Mouse (Mus musculus) skeletal muscle tissue, adult 2 months (tissue): ENCODE results near the gene Esam.
A peak's percentile ranks its signal among the peaks of the same experiment; 100 is the strongest.

Source experiments
- DNase-seq: peaks from one replicate; pipeline ENCODE4 v3.0.0-alpha.2; 2012; ENCODE audit warnings: low read depth, low spot score

Esam gene

GRCm38 (mm10) chr9:37527396-37528224 lies at the start of gene Esam:
TSS of gene Esam (plus strand) at chr9:37528078.
- peak; percentile 52 for DNase-seq

DNA sequence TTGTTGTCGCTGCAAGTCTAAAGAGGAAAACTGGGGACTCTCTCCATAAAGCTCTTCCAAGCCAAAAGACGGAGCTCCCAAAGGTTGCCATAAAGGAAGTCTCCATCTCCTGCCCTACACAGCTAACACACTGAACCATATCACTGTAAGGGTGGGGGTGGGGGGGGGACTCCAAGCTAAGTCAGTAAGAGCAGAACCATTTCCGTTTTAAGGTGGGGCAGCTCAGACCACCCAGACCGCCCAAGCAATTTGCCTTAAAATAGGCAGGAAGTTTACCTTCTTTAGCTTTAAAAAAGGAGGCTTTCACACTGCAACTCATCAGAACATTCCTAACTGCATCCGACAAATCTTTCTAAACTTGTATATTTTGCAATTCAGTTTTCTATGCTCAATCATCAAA lies 42.7 kb upstream of the Esam start:
- DNase-seq: no peak

- DNase-seq: no peak
Observed at GRCm38 (mm10) chr9:37488041-37488440, 39.8 kb upstream of the Esam start.

DNA sequence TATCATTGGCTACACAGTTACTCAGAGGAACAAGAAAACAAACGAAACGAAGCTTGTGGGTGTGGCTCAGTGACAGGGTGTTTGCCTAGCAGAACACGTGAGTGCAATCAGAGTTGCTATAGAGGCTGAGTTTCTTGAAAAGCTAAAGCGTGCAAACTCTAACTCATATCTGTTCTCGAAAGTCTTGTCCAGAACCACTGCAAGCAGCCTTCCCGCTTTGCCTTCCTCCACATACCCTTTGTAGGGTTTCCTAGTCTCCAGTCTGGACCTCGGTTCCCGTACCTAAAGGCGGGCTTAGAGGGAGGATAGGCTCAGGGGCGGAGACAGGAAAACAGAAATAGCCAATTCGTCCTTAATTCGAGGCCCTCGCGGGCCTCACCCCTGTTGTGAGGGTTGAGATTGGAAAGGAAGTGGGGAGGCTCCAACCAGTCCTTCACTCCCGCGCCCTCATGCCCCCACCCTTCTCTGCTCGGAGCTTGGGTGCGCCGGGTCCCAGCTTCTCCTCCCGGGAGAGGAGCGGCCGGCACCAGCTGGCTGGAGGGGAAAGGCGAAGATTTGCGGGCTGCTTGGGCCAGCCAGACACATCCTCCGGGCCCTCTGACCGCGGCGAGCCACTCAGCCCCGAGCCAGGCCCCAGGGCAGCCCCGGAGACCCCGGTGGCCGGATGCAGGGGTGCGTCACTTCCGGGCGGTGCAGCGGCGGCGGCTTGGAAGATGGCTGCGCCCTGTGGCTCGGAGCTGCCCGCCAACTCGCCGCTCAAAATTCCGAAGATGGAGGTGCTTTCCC lies 39.1 kb upstream of the Esam start, which contains the start of gene Msantd2:
Msantd2 (plus strand) TSS at position 709 of the 786 bp plus-strand sequence.
- peak; percentile 67 for DNase-seq

DNA sequence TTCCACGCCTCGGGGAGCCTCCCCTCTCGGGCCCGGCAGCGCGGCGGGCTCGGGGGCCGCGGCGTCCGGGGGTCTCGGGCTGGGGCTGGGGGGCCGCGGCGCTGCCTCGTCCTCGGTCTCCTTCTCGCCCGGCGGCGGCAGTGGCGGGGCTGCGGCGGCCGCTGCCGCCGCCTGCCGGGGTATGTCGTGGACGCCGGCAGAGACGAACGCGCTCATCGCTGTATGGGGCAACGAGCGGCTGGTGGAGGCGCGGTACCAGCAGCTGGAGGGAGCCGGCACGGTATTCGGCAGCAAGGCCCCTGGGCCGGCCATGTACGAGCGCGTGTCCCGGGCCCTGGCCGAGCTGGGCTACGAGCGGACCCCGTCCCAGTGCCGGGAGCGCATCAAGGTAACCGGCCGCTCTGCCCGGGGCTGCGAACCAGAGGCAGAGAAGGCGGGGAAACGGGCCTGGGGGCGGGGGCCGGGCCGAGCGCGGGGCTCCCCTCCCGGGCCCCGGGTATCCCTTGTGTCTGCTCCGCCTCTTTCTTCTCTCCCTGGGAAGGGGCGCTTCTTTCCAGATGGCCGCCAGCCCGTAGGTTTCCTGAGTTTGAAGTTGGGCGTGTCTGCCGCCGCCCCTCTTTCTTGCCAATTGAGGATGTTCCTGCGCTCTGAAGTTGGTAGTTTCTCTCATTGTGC lies 38.3 kb upstream of the Esam start:
- no peak for DNase-seq

DNA sequence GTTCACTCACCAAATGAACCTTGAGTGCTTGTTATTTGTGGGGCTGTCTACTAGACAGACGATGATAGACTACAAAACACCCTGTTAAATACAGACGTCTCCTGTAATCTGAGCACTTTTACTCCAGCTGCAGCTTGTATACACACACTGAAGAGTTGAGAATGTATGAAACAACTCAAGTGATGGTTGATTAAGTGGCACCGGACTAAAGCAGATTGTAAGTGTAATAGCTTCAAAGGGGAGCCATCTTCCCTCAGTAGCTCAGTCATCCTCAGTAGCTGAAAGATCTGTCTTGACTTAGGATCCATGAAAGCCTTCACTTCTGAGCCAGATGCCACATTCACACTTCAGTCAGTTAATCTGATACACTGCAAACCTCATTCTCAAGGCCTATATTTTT lies 32.1 kb upstream of the Esam start:
- no peak for DNase-seq

GRCm38 (mm10) chr9:37496325-37496724 lies 31.6 kb upstream of the Esam start:
- no peak for DNase-seq

DNA sequence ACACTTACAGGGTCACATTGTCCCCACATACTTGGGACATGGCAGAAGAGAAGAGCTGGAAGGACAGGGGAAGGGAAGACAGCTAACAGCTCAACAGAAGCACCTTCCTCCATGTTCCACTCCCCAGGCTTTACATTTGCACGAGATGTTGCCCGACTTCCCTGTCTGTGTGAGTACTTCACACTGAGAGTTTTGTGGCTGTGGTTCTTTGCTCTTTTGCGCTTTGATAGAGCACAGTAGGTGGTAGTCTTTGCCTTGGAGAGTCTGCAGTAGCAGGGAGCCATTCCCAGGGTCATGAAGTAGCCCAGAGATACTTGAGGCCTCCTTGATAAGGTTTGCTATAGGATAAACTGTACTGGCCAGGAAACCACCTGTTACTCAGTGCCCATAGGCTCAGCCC lies 27.7 kb upstream of the Esam start:
- no peak for DNase-seq

DNA sequence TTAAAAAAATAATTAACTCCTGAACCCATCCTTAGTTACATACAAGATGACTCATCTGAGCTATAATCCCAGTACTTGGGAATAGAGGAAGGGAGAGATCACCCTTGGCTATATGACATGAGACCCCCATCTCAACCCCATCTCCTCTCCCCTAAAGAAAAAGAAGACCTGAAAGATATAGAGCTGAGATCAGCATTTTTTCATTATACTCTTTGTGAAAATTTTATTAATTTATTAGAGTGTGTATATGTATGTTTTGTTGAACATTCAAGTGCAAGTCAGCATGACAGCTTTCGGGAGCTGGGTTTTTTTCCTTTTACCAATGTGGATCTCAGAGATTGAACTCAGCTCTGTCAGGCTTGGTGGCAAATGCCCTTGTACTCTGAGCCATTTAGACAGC lies 26.7 kb upstream of the Esam start:
- DNase-seq: no peak

- no peak for DNase-seq
Observed at GRCm38 (mm10) chr9:37504348-37504747, 23.5 kb upstream of the Esam start.

- DNase-seq: no peak
Observed at GRCm38 (mm10) chr9:37506023-37506422, 21.9 kb upstream of the Esam start.

- DNase-seq: no peak
Observed at GRCm38 (mm10) chr9:37512097-37512496, 15.8 kb upstream of the Esam start.

- no peak for DNase-seq
Observed at GRCm38 (mm10) chr9:37514456-37514855, 13.4 kb upstream of the Esam start.

DNA sequence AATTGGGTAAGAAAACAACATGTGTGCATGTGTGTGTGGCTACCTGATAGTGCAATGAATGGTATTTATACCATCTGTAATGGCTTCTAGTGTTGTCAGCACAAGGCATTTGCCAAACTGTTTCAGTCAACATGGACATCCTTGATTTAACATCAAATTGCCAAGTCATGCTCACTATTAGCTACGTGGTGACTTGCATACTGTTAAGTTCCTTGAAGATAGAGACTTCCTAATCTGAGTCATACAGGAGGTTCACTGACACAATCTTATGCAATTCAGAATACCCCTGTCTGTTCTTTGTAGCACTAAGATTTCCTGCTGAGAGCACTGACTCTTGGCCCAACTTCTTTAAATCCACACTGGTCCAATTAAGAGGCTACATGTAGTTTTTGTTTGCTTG lies 10.4 kb upstream of the Esam start:
- no peak for DNase-seq

- DNase-seq: no peak
Observed at GRCm38 (mm10) chr9:37518991-37519390, 8.9 kb upstream of the Esam start.

DNA sequence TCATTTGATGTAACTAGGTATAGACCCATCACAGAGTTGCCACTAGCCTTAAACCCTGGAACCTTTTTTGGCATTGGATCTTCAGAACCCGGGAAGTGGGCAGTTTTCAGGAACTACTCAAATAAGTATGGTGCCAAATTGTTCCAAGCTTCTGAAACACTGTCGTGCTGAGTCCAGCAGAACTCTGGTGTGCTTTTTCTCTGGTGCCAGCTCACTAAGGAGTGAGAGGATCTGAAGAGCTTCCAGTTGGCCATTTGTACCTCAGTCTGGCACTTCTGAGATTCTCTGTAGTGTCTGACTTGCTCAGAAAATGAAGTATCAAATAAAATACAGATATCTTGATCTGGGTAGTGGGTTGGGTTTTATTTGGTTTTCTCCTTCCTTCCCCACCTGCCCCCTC lies 7.9 kb upstream of the Esam start:
- DNase-seq: no peak

DNA sequence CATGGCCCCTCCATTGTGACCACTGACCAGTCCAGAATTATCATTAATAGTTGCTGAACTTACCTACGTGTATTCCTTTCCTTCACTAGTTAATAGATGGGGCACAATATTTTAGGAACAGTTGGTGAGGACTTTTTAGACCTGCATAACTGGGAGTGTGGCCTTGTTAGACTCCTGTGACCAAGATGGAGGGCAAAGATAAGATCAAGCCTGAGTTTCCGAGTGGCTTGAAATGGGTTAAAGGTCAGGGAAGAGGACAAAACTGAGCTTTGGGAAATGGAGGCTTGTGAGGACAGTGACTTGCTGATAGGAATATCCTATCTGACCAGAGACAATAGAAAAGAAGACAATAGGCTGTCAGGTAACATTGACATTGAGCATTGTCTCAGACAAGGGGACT lies 2.4 kb upstream of the Esam start:
- DNase-seq: no peak

DNA sequence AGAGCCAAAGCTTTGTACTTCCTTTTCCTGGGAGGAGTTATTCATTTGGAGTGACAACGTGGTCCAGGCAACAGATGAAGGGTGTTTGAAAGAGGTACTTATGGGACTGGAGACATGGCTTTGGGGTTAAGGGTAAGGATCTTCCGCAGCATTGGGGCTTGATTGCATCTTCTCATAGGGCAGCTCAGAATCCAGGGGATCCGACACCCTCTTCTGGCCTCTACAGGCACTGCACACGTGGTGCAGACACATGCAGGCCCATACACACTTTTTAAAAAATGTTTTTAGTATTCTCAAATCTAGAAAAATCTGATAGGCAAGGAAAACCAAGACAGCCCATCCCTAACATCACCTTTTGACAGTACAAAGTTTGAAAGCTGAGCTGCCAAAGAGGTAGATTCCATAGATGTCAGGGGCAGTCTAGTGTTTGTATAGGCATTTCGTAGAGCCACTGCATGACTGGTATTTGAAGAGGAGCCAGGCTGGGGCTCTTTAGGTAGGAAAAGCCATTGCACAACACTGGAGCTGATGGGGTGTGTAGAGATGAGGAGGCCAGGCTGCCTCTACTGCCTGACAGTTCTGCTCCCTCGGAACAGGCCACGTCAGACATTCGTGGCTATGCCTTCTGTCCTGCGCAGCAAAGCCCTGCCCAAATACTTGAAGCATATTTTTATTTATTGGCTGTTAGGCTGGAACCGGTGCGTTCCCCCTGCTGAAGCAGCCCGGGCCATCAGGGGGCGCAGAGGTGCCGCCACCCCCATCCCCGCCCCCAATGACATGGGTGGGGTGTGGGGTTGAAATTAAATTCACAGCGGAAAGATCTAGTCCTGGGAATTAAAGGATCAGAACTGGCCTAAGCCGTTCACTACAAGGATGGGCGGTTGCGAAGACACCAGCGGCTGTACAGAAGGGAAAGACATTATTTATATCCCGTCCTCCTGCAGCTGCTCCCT lies 1.2 kb upstream of the Esam start:
- no peak for DNase-seq

- peak; percentile 34 for DNase-seq
Observed at GRCm38 (mm10) chr9:37528225-37528970, 520 bp downstream of the Esam start.
